Mouse (Mus musculus): ENCODE data around the gene Myh7b.

DNA sequence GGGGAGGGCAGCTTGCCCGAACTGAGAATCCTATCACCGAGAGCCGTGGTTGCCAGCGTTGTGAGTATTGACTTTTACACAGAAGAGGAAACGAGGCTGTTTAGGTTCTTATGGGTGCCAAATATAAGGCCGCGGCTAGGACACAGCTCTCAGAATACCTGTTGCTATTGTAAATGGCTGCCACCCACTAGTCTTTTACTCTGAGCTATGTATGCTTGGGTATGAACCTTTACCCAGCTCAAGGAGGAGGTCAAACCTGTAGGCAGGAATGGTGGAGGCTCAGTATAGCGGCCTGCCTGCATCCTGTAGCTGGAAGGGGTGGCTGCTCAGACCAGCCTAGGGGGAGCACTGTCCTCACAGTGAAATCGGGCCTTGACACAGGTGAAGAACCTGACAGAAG is 17.1 kb downstream of the Myh7b start:
- no peak for TF ChIP-seq CTCF (IDR thresholded peaks at IDR 0.05; ENCODE audit: extremely low read depth, insufficient read length, insufficient replicate concordance, low read depth, low read length)
- no peak for TF ChIP-seq POLR2A (IDR thresholded peaks at IDR 0.05; ENCODE audit: low read depth, low read length)

Measured in small intestine, adult 2 months (tissue).